Mouse (Mus musculus): ENCODE data around the gene Gabrr1. TPM values are rescaled to one million over a fixed set of nuclear protein-coding genes. Genes with fewer than 3 reads are reported as not detected.
"Not testable (repeated sequence)": the region's sequence is repeated elsewhere in the genome, so short reads cannot be mapped to it uniquely, and the experiment has no call there.

Gabrr1 gene
- total RNA-seq (2021), result under 1 TPM; 0.39 to 0.59 TPM

- no peak for DNase-seq (ENCODE audit: low spot score)
- intact Hi-C loops (cut with DNase I), result no loop called here
Measured at GRCm38 (mm10) chr4:33132221-33132620, at the start of gene Gabrr1. Gabrr1 (plus strand) TSS chr4:33132521.

GRCm38 (mm10) chr4:33099118-33099694, 33.1 kb upstream of the Gabrr1 start:
- DNase-seq (ENCODE audit: low spot score), result no peak
- intact Hi-C loops (cut with DNase I), result no loop called here

GRCm38 (mm10) chr4:33109720-33110458, 22.4 kb upstream of the Gabrr1 start:
- intact Hi-C loops (cut with DNase I), result loop anchor here (10.0 kb wide), 1 partner anchor 365 kb away; no protein-coding TSS in a partner anchor
- DNase-seq (ENCODE audit: low spot score), result no peak

GRCm38 (mm10) chr4:33110845-33111244, 21.5 kb upstream of the Gabrr1 start:
- intact Hi-C loops (cut with DNase I), result loop anchor here (10.0 kb wide), 1 partner anchor 366 kb away; no protein-coding TSS in a partner anchor
- no peak for DNase-seq (ENCODE audit: low spot score)

GRCm38 (mm10) chr4:33111358-33111757, 21.0 kb upstream of the Gabrr1 start:
- no peak for DNase-seq (ENCODE audit: low spot score)
- intact Hi-C loops (cut with DNase I), result loop anchor here (10.0 kb wide), 1 partner anchor 367 kb away; no protein-coding TSS in a partner anchor

GRCm38 (mm10) chr4:33112866-33113265, 19.5 kb upstream of the Gabrr1 start:
- intact Hi-C loops (cut with DNase I), result loop anchor here (10.0 kb wide), 1 partner anchor 368 kb away; no protein-coding TSS in a partner anchor
- DNase-seq (ENCODE audit: low spot score), result not testable (repeated sequence)

- peak; percentile 21 for DNase-seq (ENCODE audit: low spot score)
- intact Hi-C loops (cut with DNase I), result loop anchor here (2.0 to 10.0 kb wide), 5 partner anchors 87 to 532 kb away; partner anchors contain the start of genes Ankrd6 and Ube2j1
Measured at GRCm38 (mm10) chr4:33119118-33119517, 13.2 kb upstream of the Gabrr1 start.

- intact Hi-C loops (cut with DNase I), result loop anchor here (2.0 kb wide), 1 partner anchor 80 kb away; no protein-coding TSS in a partner anchor
Measured at GRCm38 (mm10) chr4:33124493-33124892, 7.8 kb upstream of the Gabrr1 start.

GRCm38 (mm10) chr4:33125409-33126084, 6.8 kb upstream of the Gabrr1 start:
- no peak for DNase-seq (ENCODE audit: low spot score)
- intact Hi-C loops (cut with DNase I), result loop anchor here (1.0 to 2.0 kb wide), 2 partner anchors 79 to 167 kb away; no protein-coding TSS in a partner anchor

More at GRCm38 (mm10) chr4:33124493-33124892, 7.8 kb upstream of the Gabrr1 start:
- no peak for DNase-seq (ENCODE audit: low spot score)

- DNase-seq (ENCODE audit: low spot score), result no peak
- intact Hi-C loops (cut with DNase I), result loop anchor here (5.0 kb wide), 1 partner anchor 56 kb away; no protein-coding TSS in a partner anchor
Measured at GRCm38 (mm10) chr4:33146679-33147291, 14.5 kb downstream of the Gabrr1 start.

- no peak for DNase-seq (ENCODE audit: low spot score)
- intact Hi-C loops (cut with DNase I), result loop anchor here (1.0 to 5.0 kb wide), 2 partner anchors 54 to 144 kb away; no protein-coding TSS in a partner anchor
Measured at GRCm38 (mm10) chr4:33147825-33148224, 15.5 kb downstream of the Gabrr1 start.

- no peak for DNase-seq (ENCODE audit: low spot score)
- intact Hi-C loops (cut with DNase I), result loop anchor here (5.0 kb wide), 1 partner anchor 53 kb away; no protein-coding TSS in a partner anchor
Measured at GRCm38 (mm10) chr4:33149150-33149549, 16.8 kb downstream of the Gabrr1 start.

- intact Hi-C loops (cut with DNase I), result no loop called here
- no peak for DNase-seq (ENCODE audit: low spot score)
Measured at GRCm38 (mm10) chr4:33152087-33153038, 20.0 kb downstream of the Gabrr1 start.

- intact Hi-C loops (cut with DNase I), result no loop called here
- DNase-seq (ENCODE audit: low spot score), result no peak
Measured at GRCm38 (mm10) chr4:33183477-33183876, 51.2 kb downstream of the Gabrr1 start.

GRCm38 (mm10) chr4:33188164-33188563, 55.8 kb downstream of the Gabrr1 start:
- intact Hi-C loops (cut with DNase I), result loop anchor here (5.0 kb wide), 2 partner anchors 59 to 74 kb away; no protein-coding TSS in a partner anchor

GRCm38 (mm10) chr4:33188781-33189734, 56.7 kb downstream of the Gabrr1 start:
- intact Hi-C loops (cut with DNase I), result loop anchor here (5.0 kb wide), 2 partner anchors 58 to 73 kb away; no protein-coding TSS in a partner anchor

More at GRCm38 (mm10) chr4:33188164-33188563, 55.8 kb downstream of the Gabrr1 start:
- DNase-seq (ENCODE audit: low spot score), result no peak

GRCm38 (mm10) chr4:33189735-33190036, 57.4 kb downstream of the Gabrr1 start, which contains the start of gene Pm20d2:
Pm20d2 (minus strand) TSS chr4:33189737.
- no peak for DNase-seq (ENCODE audit: low spot score)
- intact Hi-C loops (cut with DNase I), result loop anchor here (5.0 kb wide), 2 partner anchors 58 to 73 kb away; no protein-coding TSS in a partner anchor

More at GRCm38 (mm10) chr4:33188781-33189734, 56.7 kb downstream of the Gabrr1 start:
- DNase-seq (ENCODE audit: low spot score), result peak; percentile 72

Data from heart, postnatal 25 days (tissue).